Mouse (Mus musculus): ENCODE measurements around the gene Cct2. TPM values are rescaled to one million over a fixed set of nuclear protein-coding genes. Genes with fewer than 3 reads are reported as not detected.
A peak's percentile ranks its signal among the peaks of the same experiment; 100 is the strongest.

Cct2 gene
- total RNA-seq, 2 experiments from 2014 or later: 229 to 235 TPM

GRCm38 (mm10) chr10:117013689-117014390 is 49.8 kb downstream of the Cct2 start:
- intact Hi-C loops (cut with DNase I): no loop called here
- DNase-seq (ENCODE audit: extremely low spot score in 1 of 2, low spot score in 2 of 2): peak; percentile 31 to 51

- DNase-seq (ENCODE audit: extremely low spot score in 1 of 2, low spot score in 2 of 2): no peak
- intact Hi-C loops (cut with DNase I): no loop called here
These were observed 52.6 kb downstream of the Cct2 start for GRCm38 (mm10) chr10:117011047-117011446.

- no peak for DNase-seq (ENCODE audit: extremely low spot score in 1 of 2, low spot score in 2 of 2)
- intact Hi-C loops (cut with DNase I): no loop called here
These were observed 53.9 kb downstream of the Cct2 start for GRCm38 (mm10) chr10:117009691-117010090.

DNA sequence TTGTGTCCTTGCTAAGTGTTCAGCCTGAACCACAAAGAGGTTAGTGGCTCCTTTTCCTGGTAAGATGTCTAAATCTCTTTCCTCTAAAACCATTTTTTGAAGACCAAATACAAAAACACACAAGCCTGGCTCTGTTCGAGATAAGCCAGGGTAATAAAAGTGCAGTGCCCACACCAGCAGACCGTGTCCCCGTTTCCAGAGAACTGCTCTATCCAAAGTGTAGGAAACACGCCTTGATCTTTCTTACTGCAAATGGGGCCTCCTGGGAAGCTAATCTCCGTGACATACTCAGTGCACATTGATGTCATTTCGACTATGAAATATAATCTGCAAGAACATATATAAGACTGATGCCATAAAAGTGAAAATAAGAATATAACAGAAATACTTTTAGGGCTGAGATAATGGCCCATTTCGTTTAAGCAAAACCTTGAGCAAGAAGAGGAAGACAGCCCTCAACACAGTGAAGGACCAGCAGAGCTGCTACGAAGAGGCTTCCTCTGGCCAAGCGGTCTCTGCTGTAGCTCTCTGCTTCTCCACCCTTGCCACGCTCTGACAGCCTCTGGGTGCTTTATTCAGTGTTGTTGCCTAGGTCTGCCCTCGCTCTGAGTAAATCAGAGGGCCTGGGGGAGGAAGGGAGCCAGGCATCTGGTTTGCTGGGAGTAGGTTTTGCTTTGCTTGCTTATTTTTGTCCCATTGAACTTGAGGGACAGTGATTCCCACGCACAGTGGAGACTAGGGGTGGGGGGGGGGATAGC is 57.7 kb downstream of the Cct2 start:
- no peak for DNase-seq (ENCODE audit: extremely low spot score in 1 of 2, low spot score in 2 of 2)
- intact Hi-C loops (cut with DNase I): no loop called here

DNA sequence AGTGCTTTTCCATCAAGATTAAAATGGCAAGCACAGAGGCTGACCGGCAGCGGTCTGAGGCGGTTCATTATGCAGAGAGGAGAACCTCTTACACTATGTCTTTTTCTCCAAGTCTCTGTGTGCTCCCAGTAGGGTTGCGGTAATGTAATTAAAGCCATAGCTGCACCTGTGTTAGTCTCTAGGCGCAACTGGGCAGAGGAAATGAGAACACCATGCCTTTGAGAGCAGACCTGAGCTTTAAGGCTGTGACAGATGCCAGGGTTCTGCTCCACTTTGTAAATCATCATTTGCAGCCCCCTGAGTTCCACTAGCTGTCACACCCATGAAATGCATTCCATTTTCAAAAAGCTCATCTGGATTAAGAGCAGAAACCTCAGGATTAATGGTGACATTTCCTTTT is 58.9 kb downstream of the Cct2 start:
- intact Hi-C loops (cut with DNase I): no loop called here
- DNase-seq (ENCODE audit: extremely low spot score in 1 of 2, low spot score in 2 of 2): no peak

Other genes starting within 250 kb of the Cct2 start
- gene Myrfl, start 166.9 kb downstream of the Cct2 start, total RNA-seq (2021): under 1 TPM; 0.58 to 0.71 TPM
- 10 to 100 TPM; 39.6 to 43.4 TPM for gene Rab3ip, start 113.0 kb downstream of the Cct2 start, total RNA-seq (2021)
- not detected for gene Gm10271, start 91.2 kb downstream of the Cct2 start, total RNA-seq (2021)
- gene Best3, start 77.5 kb downstream of the Cct2 start, total RNA-seq (2021): under 1 TPM; 0.28 TPM
- gene Lrrc10, start 18.5 kb downstream of the Cct2 start, total RNA-seq (2021): under 1 TPM in 1 of 2 experiments, not detected in 1; 0.39 TPM
- gene Frs2, start 84.7 kb upstream of the Cct2 start, total RNA-seq (2021): 10 to 100 TPM; 25.3 to 26.8 TPM
- gene Yeats4, start 160.7 kb upstream of the Cct2 start, total RNA-seq (2021): 10 to 100 TPM; 61.2 to 64.2 TPM
- gene 9530003J23Rik, start 174.9 kb upstream of the Cct2 start, total RNA-seq (2021): not detected
- gene Lyz2, start 218.5 kb upstream of the Cct2 start, total RNA-seq (2021): 1 to 10 TPM; 6.7 to 7.6 TPM
- gene Lyz1, start 229.1 kb upstream of the Cct2 start, total RNA-seq (2021): under 1 TPM; 0.28 to 0.93 TPM